Mouse (Mus musculus) urinary bladder, adult 18-20 months (tissue): ENCODE measurements around the gene Arhgap8.
"Not testable (repeated sequence)": the region's sequence is repeated elsewhere in the genome, so short reads cannot be mapped to it uniquely, and the experiment has no call there.

Experiments
- DNase-seq, 2 experiments: peaks; one replicate each; pipeline ENCODE4 v3.0.0; 2022; ENCODE audit warnings: low spot score in 2 of 2, mixed read lengths in 2 of 2

The Arhgap8 gene

GRCm38 (mm10) chr15:84736346-84736993, 16.6 kb downstream of the Arhgap8 start:
- DNase-seq = no peak

- no peak for DNase-seq
Measured at GRCm38 (mm10) chr15:84736994-84737346, 17.1 kb downstream of the Arhgap8 start.

- DNase-seq = no peak
Measured at GRCm38 (mm10) chr15:84738246-84738645, 18.4 kb downstream of the Arhgap8 start.

GRCm38 (mm10) chr15:84741573-84741972, 21.7 kb downstream of the Arhgap8 start:
- DNase-seq = no peak

- no peak for DNase-seq
Measured at GRCm38 (mm10) chr15:84743347-84743746, 23.5 kb downstream of the Arhgap8 start.

GRCm38 (mm10) chr15:84744308-84744707, 24.5 kb downstream of the Arhgap8 start:
- DNase-seq = no peak

- DNase-seq = no peak
Measured at GRCm38 (mm10) chr15:84745831-84746230, 26.0 kb downstream of the Arhgap8 start.

- DNase-seq = peak; percentile 47 to 60
Measured at GRCm38 (mm10) chr15:84754987-84755386, 35.1 kb downstream of the Arhgap8 start.

- no peak for DNase-seq
Measured at GRCm38 (mm10) chr15:84756426-84756825, 36.6 kb downstream of the Arhgap8 start.

- no peak for DNase-seq
Measured at GRCm38 (mm10) chr15:84758493-84758892, 38.6 kb downstream of the Arhgap8 start.

- DNase-seq = no peak
Measured at GRCm38 (mm10) chr15:84762712-84763422, 43.0 kb downstream of the Arhgap8 start.

GRCm38 (mm10) chr15:84763423-84763812, 43.6 kb downstream of the Arhgap8 start:
- no peak for DNase-seq

- DNase-seq = no peak
Measured at GRCm38 (mm10) chr15:84766621-84767020, 46.8 kb downstream of the Arhgap8 start.

- not testable (repeated sequence) for DNase-seq
Measured at GRCm38 (mm10) chr15:84768531-84768930, 48.7 kb downstream of the Arhgap8 start.

- DNase-seq = no peak
Measured at GRCm38 (mm10) chr15:84769641-84770341, 49.9 kb downstream of the Arhgap8 start.

GRCm38 (mm10) chr15:84772191-84773111, 52.6 kb downstream of the Arhgap8 start:
- no peak for DNase-seq

GRCm38 (mm10) chr15:84775421-84776174, 55.7 kb downstream of the Arhgap8 start:
- DNase-seq = no peak

GRCm38 (mm10) chr15:84778587-84778986, 58.7 kb downstream of the Arhgap8 start:
- DNase-seq = no peak

GRCm38 (mm10) chr15:84784812-84785211, 65.0 kb downstream of the Arhgap8 start:
- no peak for DNase-seq

- DNase-seq = no peak
Measured at GRCm38 (mm10) chr15:84787161-84787560, 67.3 kb downstream of the Arhgap8 start.

GRCm38 (mm10) chr15:84793649-84794048, 73.8 kb downstream of the Arhgap8 start:
- no peak for DNase-seq
